Mouse (Mus musculus) lung, postnatal 4 days (tissue): Measurements from ENCODE around the gene Wdfy3.
"Not testable (repeated sequence)": the region's sequence is repeated elsewhere in the genome, so short reads cannot be mapped to it uniquely, and the experiment has no call there.

Experiments
- DNase-seq, 2 experiments: peaks; one replicate each; pipeline ENCODE4 v3.0.0; 2021

The Wdfy3 gene

DNA sequence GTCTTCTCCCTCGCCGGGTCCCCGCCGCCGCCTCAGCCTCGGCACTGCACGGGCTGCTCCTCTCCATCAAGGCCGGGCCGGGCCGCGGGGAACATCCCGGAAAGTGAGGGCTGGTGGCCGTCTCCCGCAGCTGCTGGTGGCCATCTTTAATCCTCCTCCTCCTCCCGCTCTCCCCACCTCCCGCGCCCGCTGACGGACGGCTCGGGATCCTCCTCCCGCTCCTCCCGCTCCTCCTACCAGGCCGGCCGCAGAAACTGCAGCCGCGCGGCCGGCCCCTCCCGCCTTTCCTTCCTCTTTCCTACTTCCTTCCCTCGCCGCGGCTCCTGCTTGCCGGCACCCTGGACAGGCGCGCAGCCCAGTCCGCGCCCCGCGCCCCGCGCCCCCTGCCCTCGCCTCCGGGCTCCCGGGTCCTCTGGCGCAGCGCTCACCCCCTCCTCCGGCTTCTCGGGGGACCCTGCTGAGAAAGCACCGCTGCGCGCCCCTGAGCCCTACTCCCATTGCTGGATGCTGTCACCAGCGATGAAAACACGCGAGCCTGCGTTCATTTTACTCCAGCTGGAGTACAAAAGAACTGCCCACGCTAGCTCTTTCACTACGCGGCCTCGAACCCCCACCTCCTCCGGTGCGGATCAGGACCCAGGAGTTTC, at the start of gene Wdfy3:
Gene Wdfy3 (minus strand): TSS at position 155 of the 647 bp plus-strand sequence.
- peak; percentile 93 to 94 for DNase-seq

GRCm38 (mm10) chr5:102113009-102113408, 43.3 kb upstream of the Wdfy3 start:
- DNase-seq: no peak

GRCm38 (mm10) chr5:102112034-102112433, 42.3 kb upstream of the Wdfy3 start:
- no peak for DNase-seq

GRCm38 (mm10) chr5:102110031-102110430, 40.3 kb upstream of the Wdfy3 start:
- DNase-seq: no peak

DNA sequence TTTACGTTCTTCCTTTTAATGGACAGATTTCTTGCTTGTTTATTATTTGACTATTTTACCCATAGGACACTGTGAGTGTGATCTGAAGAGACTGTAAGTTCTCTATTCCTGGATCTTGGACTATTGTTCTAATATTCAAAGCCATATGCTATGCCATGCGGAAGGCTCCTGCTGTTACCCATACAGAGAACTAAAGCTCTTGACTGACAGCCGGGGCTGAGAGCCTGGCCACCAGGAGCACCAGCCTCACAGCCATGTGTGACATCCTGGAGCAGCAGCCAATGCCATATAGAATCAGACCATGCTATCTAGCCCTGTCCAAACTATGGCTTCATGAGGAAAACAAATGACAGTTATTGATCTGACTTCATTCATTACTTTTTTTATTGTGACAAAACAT, 36.2 kb upstream of the Wdfy3 start:
- DNase-seq: no peak

GRCm38 (mm10) chr5:102101815-102102214, 32.1 kb upstream of the Wdfy3 start:
- DNase-seq: not testable (repeated sequence)

DNA sequence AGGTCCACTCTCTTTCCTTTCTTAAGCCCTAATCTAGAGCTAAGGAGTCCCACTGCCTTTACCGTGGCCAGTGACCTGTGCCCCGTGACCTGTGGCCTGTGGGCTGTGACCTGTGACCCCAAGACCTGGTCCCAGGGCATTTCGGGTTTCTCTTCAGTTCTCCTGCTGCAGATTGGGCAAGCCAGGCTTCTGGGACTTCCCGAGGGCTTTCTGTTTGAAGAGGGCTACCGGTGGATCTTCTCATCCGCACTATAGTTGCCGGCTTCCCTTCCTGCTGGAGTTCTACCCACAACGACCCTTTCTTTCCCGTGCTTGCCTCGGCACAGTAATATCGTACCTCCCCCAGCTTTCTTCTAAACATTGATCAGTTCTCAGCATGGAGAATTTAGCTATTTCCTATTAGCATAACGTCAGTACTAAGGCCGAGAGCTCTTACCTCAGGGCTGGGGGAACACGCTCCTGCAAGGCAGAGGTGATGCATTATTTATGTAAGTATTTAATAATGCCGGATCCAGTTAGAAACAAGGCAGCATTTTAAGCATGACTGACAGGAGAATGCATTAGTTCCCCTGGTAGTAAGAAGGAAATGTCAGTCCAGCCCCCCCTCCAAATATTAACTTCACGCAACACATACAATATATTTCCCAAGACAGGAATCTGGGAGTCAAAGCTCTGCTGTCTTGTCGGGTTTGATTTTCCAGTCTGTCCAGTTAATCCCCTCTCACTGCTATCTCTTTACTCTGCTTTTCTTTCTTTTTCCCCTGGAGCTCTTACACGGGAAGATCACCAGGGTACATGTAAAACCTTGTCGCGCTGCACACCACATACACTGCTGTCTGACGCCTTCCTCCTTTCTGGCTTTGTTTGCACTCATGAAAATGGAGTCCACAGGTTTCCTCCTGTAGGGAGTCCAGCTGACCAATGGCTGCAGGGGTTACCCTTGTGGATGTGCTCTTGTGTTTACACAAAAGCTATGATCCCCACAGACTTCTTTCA, 30.8 kb upstream of the Wdfy3 start:
- no peak for DNase-seq

GRCm38 (mm10) chr5:102095576-102095975, 25.9 kb upstream of the Wdfy3 start:
- DNase-seq: no peak

- DNase-seq: no peak
Observed at GRCm38 (mm10) chr5:102090686-102091085, 21.0 kb upstream of the Wdfy3 start.

DNA sequence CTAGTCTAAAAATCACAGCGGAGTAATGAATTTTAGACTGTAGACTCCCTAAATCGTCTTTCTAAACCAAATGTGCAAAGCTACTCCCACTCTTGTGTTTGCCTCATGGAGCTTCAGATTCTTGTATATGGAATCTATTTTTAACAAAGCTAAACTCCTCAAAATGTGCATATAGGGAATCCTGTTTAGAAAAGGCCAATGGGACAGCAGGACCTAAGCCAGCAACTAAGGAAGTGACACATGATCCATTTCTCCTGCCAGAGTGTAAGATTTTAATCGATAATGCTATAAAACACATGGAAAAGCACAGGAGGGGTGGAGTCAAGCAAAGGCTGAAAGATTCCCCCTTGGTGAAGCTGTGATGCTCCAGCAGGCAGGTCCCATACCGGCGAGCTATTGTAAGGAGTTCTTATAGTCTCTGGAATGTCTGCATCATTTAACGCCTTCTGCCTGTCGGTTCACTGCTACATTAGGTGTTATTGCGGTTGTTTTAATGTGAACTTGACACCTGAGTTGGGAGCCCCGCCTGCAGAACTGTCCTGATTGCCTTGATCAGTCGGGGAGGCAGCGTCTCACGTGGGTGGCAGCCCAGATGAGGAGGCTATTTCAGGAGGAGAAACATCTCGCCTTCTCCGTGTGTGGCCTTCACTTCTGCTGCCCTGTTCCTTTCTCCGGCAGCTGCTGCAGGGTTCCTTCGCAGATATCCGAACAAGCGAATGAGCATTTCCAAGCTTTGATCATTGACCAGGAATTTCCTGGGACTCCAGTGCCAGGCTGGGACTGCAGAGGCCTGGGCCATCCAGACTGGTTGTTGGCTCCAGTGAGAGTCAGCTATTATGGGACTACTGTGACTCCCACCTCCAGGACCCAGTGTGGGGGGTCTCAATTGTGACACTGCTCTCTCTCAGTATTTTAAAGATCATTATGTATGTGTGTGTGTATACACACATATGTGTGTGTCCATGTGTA, 15.3 kb upstream of the Wdfy3 start:
- peak; percentile 14 to 32 for DNase-seq

- DNase-seq: peak in 1 of 2 experiments; percentile 69
Observed at GRCm38 (mm10) chr5:102074086-102074485, 4.4 kb upstream of the Wdfy3 start.

DNA sequence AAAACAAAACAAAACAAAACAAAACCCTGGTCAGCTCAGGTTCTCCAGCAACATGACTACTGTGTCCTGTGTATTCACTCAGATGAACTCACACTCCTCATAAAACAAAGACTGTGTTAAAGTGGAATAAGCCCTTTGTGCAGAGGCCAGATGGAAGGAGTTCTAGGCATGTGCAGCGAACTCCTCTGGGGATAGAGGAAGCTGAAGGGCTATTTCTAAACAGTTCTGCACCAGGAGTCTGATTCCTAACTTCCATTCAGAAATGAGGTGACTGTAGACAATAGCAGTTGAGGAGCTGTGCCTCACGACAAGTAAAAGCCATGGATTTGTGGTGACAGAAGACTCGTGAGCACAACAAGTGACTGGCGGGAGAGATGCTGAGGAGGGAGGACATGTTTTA, 2.3 kb upstream of the Wdfy3 start:
- DNase-seq: no peak

DNA sequence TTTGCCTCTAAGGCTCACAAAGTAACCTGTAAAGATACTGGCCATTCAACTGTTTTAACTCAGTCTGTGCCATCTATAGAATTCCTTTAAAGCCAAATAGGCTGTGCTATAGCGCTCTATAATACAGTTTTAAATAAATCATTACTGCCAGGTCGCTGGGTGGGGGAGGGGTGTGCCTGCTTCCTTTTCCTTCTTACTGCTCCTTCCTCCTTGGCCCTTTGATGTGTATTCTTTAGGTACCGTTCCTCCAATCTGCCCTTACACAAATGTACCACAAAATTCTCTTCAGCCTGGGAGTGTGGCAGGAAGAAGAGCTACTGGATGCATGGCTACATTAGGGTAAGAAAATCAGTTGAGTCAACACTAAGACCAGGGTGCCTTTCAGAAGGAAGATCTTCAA, 1.5 kb upstream of the Wdfy3 start:
- DNase-seq: no peak

GRCm38 (mm10) chr5:102070788-102071187, 1.1 kb upstream of the Wdfy3 start:
- DNase-seq: no peak

- DNase-seq: peak in 1 of 2 experiments; percentile 45
Observed at GRCm38 (mm10) chr5:102070414-102070768, 670 bp upstream of the Wdfy3 start.

GRCm38 (mm10) chr5:102069051-102069766, 512 bp downstream of the Wdfy3 start:
- DNase-seq: peak; percentile 68 to 81

DNA sequence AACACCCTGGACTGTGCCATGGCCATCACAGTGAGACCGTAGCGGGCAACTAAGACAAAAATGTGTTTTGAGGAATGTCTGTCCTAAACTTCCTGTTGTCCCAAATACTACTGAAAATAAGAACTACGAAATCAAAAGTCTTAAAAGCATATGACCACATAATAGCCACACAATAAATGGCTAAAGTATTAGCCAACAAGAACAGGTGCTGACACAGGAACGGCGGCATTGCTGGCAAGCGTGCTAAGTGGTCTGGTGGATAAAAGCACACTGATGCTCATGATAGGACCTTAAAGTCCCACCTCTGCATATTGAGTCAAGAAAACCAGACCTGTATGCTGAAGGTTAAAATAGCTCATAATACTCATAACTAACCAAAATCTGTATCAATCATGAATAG, 3.3 kb downstream of the Wdfy3 start:
- no peak for DNase-seq

- no peak for DNase-seq
Observed at GRCm38 (mm10) chr5:102063013-102063752, 6.5 kb downstream of the Wdfy3 start.

- no peak for DNase-seq
Observed at GRCm38 (mm10) chr5:102061816-102062215, 7.9 kb downstream of the Wdfy3 start.

DNA sequence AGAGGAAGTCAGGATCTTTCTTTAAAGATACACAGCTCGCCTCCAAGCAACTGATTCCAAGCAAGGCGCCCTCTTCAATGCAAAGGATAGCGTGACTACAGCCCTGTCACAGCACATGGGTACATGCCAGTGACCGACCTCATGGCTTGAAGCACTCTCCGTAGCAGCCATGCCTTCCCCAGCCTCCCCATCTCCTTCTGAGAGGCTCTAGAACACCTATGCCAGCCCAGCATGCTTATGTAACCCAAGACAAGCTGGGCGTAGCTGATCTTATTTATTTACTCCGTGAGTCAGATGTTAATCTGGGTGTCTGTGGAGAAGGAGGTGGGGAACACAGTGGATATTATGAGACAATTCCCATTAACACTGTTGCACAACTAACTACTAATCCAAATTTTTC, 13.8 kb downstream of the Wdfy3 start:
- DNase-seq: no peak

DNA sequence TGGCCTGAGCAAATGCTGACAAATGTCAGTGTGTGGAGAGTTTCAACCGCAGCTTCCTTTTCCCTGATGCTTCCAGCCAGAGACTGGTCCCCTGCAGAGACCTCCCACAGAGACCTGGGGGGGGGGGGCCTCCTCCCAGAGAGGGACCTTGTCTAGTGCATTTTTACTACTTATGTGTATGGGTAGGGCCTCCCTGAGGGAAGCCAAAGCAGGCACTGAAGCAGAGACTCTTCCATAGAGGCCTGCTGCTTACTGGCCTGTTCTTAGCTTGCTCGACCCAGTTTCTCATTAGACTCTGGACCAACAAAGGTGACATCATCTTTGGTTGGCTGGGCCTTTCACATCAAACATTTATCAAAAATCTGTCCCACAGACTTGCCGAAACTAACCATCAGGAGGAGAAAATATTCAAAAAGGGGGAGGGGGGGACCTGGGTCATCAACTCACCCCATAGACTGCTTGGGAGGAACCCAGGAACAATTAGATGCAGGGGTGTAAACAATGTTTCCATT, 14.5 kb downstream of the Wdfy3 start:
- DNase-seq: no peak
